Mouse (Mus musculus): ENCODE measurements at regions not wholly inside any gene's neighbourhood (a gene's known extent, or its start where the extent isn't known, plus 50 kb on each side); places are given as distances from the start of the nearest gene placed in this dataset.

DNA sequence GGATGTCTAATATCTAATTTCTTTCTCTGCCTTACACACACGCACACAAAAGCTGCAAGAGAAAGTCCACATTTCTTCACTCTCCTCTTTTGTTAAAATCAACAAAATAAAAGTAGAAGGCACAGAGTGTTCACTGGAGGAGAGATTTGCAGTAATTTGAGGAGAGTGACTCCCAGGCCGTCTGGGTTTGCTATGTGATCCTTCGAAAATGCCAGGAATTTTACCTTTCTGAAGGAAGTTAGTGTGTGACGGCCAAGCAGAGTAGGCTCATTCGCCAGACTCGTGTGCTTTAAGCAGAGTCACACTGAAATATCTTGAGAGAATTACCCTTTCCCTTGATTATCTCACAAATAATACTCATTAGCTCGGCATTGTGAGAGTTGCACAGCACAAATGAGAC, 216.0 kb downstream of the Rnd3 start:
- TF ChIP-seq HCFC1 (IDR thresholded peaks at IDR 0.05; ENCODE audit: borderline replicate concordance, insufficient read depth, low read length): no peak
- no peak for TF ChIP-seq CHD2 (IDR thresholded peaks at IDR 0.05; ENCODE audit: low read depth, low read length)
